In genomic region chr4:98094112-98094805, GRCm38 (mm10) we compare ENCODE assay signal across 11 mouse cellular contexts.
A peak's percentile ranks its signal among the peaks of the same experiment; 100 is the strongest.
DNase-seq lines count a peak whose midpoint lies in the region; ATAC-seq and TF ChIP-seq lines count a peak whose summit lies in the region.
"Had no signal": no experiment of that assay in that cellular context is flagged by ENCODE, and none has a peak within 500 bp of the region (broad histone marks: within the 10 kb centered on the region; RNA-seq: fewer than 3 reads in every experiment).

No protein-coding gene starts in this region.

- DNase-seq in kidney, postnatal 0 days (ENCODE audit: low spot score): no peak
- DNase-seq in kidney, postnatal 36 days: no peak
- no peak for DNase-seq in hindbrain, embryonic 10.5 days (ENCODE audit: low spot score)
- no peak for DNase-seq in liver, embryonic 14.5 days (ENCODE audit: low read depth in 3 of 3, low spot score in 3 of 3)
- peak; percentile 62 for DNase-seq in retina, embryonic 14.5 days (ENCODE audit: low spot score)
- DNase-seq in right cerebral cortex, postnatal 4 days: no peak
- DNase-seq in urinary bladder, postnatal 10 days (ENCODE audit: low spot score): no peak
- DNase-seq: cerebellum, adult 9-11 months; kidney, postnatal 4 days; thymus, postnatal 14 days had no signal

- TF ChIP-seq CTCF in kidney, postnatal 0 days (IDR thresholded peaks at IDR 0.05; ENCODE audit: low read depth): no peak
- TF ChIP-seq CTCF in liver, embryonic 14.5 days (IDR thresholded peaks at IDR 0.05; ENCODE audit: low read depth): no peak

- 30% methylated on average over 19 of the region's 19 CpGs for WGBS in kidney, postnatal 0 days
- 16% methylated on average over 19 of the region's 19 CpGs for WGBS in hindbrain, embryonic 10.5 days
- whole genome bisulfite sequencing in liver, embryonic 14.5 days (ENCODE audit: insufficient replicate concordance): 16% methylated on average over 19 of the region's 19 CpGs

- no peak for ATAC-seq in kidney, postnatal 0 days (replicated peaks; ENCODE audit: low FRiP score, low read depth)
- ATAC-seq in liver, embryonic 14.5 days (ENCODE audit: insufficient read depth): no peak

- H3K27me3 ChIP-seq in kidney, postnatal 0 days (ENCODE audit: insufficient read depth, low read length): no peaks in the 10 kb centered on the region
- peaks cover 3% of the 10 kb centered on the region; the same call in 1 of the 2 replicates for H3K27me3 ChIP-seq in hindbrain, embryonic 10.5 days (ENCODE audit: insufficient read depth, poor library complexity, severe bottlenecking)
- no peaks in the 10 kb centered on the region for H3K27me3 ChIP-seq in liver, embryonic 14.5 days (ENCODE audit: control insufficient read depth, insufficient read depth, low read length)

- no peak for TF ChIP-seq EP300 in liver, embryonic 14.5 days (IDR thresholded peaks at IDR 0.05; ENCODE audit: low read depth)

- H3K4me1 ChIP-seq in kidney, postnatal 0 days (replicated peaks; ENCODE audit: insufficient read depth, low read length): peaks cover 4% of the 10 kb centered on the region; the same call in 1 of the 2 replicates
- H3K4me1 ChIP-seq in hindbrain, embryonic 10.5 days (replicated peaks): peaks cover 32% of the 10 kb centered on the region
- peaks cover 0 to 21% of the 10 kb centered on the region in 2 experiments; a peak in 3 of 4 replicates for H3K4me1 ChIP-seq in liver, embryonic 14.5 days (replicated peaks; ENCODE audit: control insufficient read depth in 2 of 2, insufficient read depth in 2 of 2, low read length in 1 of 2)

- no peak overlapping the region for H3K27ac ChIP-seq in kidney, postnatal 0 days
- H3K27ac ChIP-seq in hindbrain, embryonic 10.5 days: peak overlapping the region; percentile 53; the same call in 1 of the 2 replicates
- no peak overlapping the region for H3K27ac ChIP-seq in liver, embryonic 14.5 days

- no peak overlapping the region for H3K4me3 ChIP-seq in kidney, postnatal 0 days (replicated peaks; ENCODE audit: low read depth, low read length)
- peak overlapping the region; percentile 18; the same call in 1 of the 2 replicates for H3K4me3 ChIP-seq in hindbrain, embryonic 10.5 days
- H3K4me3 ChIP-seq in liver, embryonic 14.5 days (ENCODE audit: insufficient read depth in 1 of 2, low read depth in 2 of 2, low read length in 2 of 2): no peak overlapping the region
- H3K4me3 ChIP-seq: myocyte had no signal

- no peaks in the 10 kb centered on the region for H3K9me3 ChIP-seq in kidney, postnatal 0 days (replicated peaks; ENCODE audit: low read length)
- no peaks in the 10 kb centered on the region for H3K9me3 ChIP-seq in hindbrain, embryonic 10.5 days
- no peaks in the 10 kb centered on the region for H3K9me3 ChIP-seq in liver, embryonic 14.5 days (ENCODE audit: control insufficient read depth, low read length)

- peak overlapping the region; percentile 29; the same call in 1 of the 2 replicates for H3K4me2 ChIP-seq in kidney, postnatal 0 days (ENCODE audit: low read length)
- H3K4me2 ChIP-seq in liver, embryonic 14.5 days (ENCODE audit: low read depth): peak overlapping the region; percentile 34

- H3K9ac ChIP-seq in kidney, postnatal 0 days (ENCODE audit: low read depth, low read length): no peak overlapping the region
- H3K9ac ChIP-seq in liver, embryonic 14.5 days (replicated peaks): no peak overlapping the region

- no peaks in the 10 kb centered on the region for H3K36me3 ChIP-seq in kidney, postnatal 0 days (ENCODE audit: insufficient read depth, low read length)
- no peaks in the 10 kb centered on the region for H3K36me3 ChIP-seq in hindbrain, embryonic 10.5 days
- no peaks in the 10 kb centered on the region for H3K36me3 ChIP-seq in liver, embryonic 14.5 days (replicated peaks; ENCODE audit: control insufficient read depth, insufficient read depth, low read depth)
